Mouse (Mus musculus): ENCODE data around the gene Wfdc11. TPM values are rescaled to one million over a fixed set of nuclear protein-coding genes. Genes with fewer than 3 reads are reported as not detected.
"Not testable (repeated sequence)": the region's sequence is repeated elsewhere in the genome, so short reads cannot be mapped to it uniquely, and the experiment has no call there.

Gene Wfdc11
- polyA plus RNA-seq, 1 experiment from 2014 or later, result not detected

- 40% methylated on average over 8 of the region's 8 CpGs for WGBS
- H3K4me1 ChIP-seq (ENCODE audit: control insufficient read depth, insufficient read depth, low read length); H3K9me3 ChIP-seq (replicated peaks; ENCODE audit: control insufficient read depth, low read length); H3K36me3 ChIP-seq (ENCODE audit: control insufficient read depth, insufficient read depth); H3K27ac ChIP-seq (ENCODE audit: low read length); H3K27me3 ChIP-seq (ENCODE audit: control insufficient read depth, insufficient read depth, low read length); H3K9ac ChIP-seq (ENCODE audit: low read length); ATAC-seq (replicated peaks; ENCODE audit: extremely low read depth, insufficient read depth, low FRiP score); H3K4me3 ChIP-seq (ENCODE audit: low read length); H3K4me2 ChIP-seq (ENCODE audit: low read depth, low read length): not testable (repeated sequence)
These were observed 60.4 kb downstream of the Wfdc11 start, which contains the start of the genes Wfdc6b and Wfdc8 for GRCm38 (mm10) chr2:164613471-164613870. Gene Wfdc6b (plus strand): TSS chr2:164613522. Gene Wfdc8 (minus strand): TSS chr2:164613626.

Other genes with a start within 250 kb of the Wfdc11 start
- gene Sdc4, start 230.2 kb downstream of the Wfdc11 start, polyA plus RNA-seq (2015; fragmentation: Nextera tagmentation; extraction: Ambion mirVana), result 48.0 and 61.1 TPM in 2 replicates
- 33.4 and 41.7 TPM in 2 replicates for gene Sys1, start 217.1 kb downstream of the Wfdc11 start, polyA plus RNA-seq (2015; fragmentation: Nextera tagmentation; extraction: Ambion mirVana)
- 11.6 and 12.1 TPM in 2 replicates for gene Gm20458, start 213.1 kb downstream of the Wfdc11 start, polyA plus RNA-seq (2015; fragmentation: Nextera tagmentation; extraction: Ambion mirVana)
- not detected in 2 replicates for gene Trp53tg5, start 200.4 kb downstream of the Wfdc11 start, polyA plus RNA-seq (2015; fragmentation: Nextera tagmentation; extraction: Ambion mirVana)
- gene Dbndd2, start 188.0 kb downstream of the Wfdc11 start, polyA plus RNA-seq (2015; fragmentation: Nextera tagmentation; extraction: Ambion mirVana), result 10.6 and 16.4 TPM in 2 replicates
- 45.3 and 46.2 TPM in 2 replicates for gene Pigt, start 176.6 kb downstream of the Wfdc11 start, polyA plus RNA-seq (2015; fragmentation: Nextera tagmentation; extraction: Ambion mirVana)
- gene Wfdc2, start 111.7 kb downstream of the Wfdc11 start, polyA plus RNA-seq (2015; fragmentation: Nextera tagmentation; extraction: Ambion mirVana), result 21.3 and 50.0 TPM in 2 replicates
- not detected in 2 replicates for gene Spint3, start 100.6 kb downstream of the Wfdc11 start, polyA plus RNA-seq (2015; fragmentation: Nextera tagmentation; extraction: Ambion mirVana)
- gene Wfdc6a, start 88.6 kb downstream of the Wfdc11 start, polyA plus RNA-seq (2015; fragmentation: Nextera tagmentation; extraction: Ambion mirVana), result 0.19 and 0.30 TPM in 2 replicates
- not detected in 2 replicates for gene Eppin, start 80.5 kb downstream of the Wfdc11 start, polyA plus RNA-seq (2015; fragmentation: Nextera tagmentation; extraction: Ambion mirVana)
- gene Wfdc6b, start 60.6 kb downstream of the Wfdc11 start, polyA plus RNA-seq (2015; fragmentation: Nextera tagmentation; extraction: Ambion mirVana), result not detected in 2 replicates
- not detected in 2 replicates for gene Wfdc8, start 60.5 kb downstream of the Wfdc11 start, polyA plus RNA-seq (2015; fragmentation: Nextera tagmentation; extraction: Ambion mirVana)
- gene Wfdc16, start 35.3 kb downstream of the Wfdc11 start, polyA plus RNA-seq (2015; fragmentation: Nextera tagmentation; extraction: Ambion mirVana), result not detected in 2 replicates
- gene Wfdc10, start 18.0 kb downstream of the Wfdc11 start, polyA plus RNA-seq (2015; fragmentation: Nextera tagmentation; extraction: Ambion mirVana), result 0.35 TPM in 1 of 2 replicates, not detected in the other
- gene Wfdc9, start 17.5 kb downstream of the Wfdc11 start, polyA plus RNA-seq (2015; fragmentation: Nextera tagmentation; extraction: Ambion mirVana), result not detected in 2 replicates
- gene Wfdc13, start 11.0 kb upstream of the Wfdc11 start, polyA plus RNA-seq (2015; fragmentation: Nextera tagmentation; extraction: Ambion mirVana), result 0.35 TPM in 1 of 2 replicates, not detected in the other
- not detected in 2 replicates for gene Spint4, start 24.4 kb upstream of the Wfdc11 start, polyA plus RNA-seq (2015; fragmentation: Nextera tagmentation; extraction: Ambion mirVana)
- gene Spint5, start 41.2 kb upstream of the Wfdc11 start, polyA plus RNA-seq (2015; fragmentation: Nextera tagmentation; extraction: Ambion mirVana), result not detected in 2 replicates
- gene Wfdc3, start 71.8 kb upstream of the Wfdc11 start, polyA plus RNA-seq (2015; fragmentation: Nextera tagmentation; extraction: Ambion mirVana), result 0.51 and 0.80 TPM in 2 replicates
- gene Dnttip1, start 71.9 kb upstream of the Wfdc11 start, polyA plus RNA-seq (2015; fragmentation: Nextera tagmentation; extraction: Ambion mirVana), result 56.0 and 58.7 TPM in 2 replicates
- gene Ube2c, start 95.8 kb upstream of the Wfdc11 start, polyA plus RNA-seq (2015; fragmentation: Nextera tagmentation; extraction: Ambion mirVana), result 388 and 390 TPM in 2 replicates
- gene Tnnc2, start 105.9 kb upstream of the Wfdc11 start, polyA plus RNA-seq (2015; fragmentation: Nextera tagmentation; extraction: Ambion mirVana), result 6.7 and 28.8 TPM in 2 replicates
- 40.6 and 45.6 TPM in 2 replicates for gene Snx21, start 111.7 kb upstream of the Wfdc11 start, polyA plus RNA-seq (2015; fragmentation: Nextera tagmentation; extraction: Ambion mirVana)
- 15.7 and 16.7 TPM in 2 replicates for gene Acot8, start 130.8 kb upstream of the Wfdc11 start, polyA plus RNA-seq (2015; fragmentation: Nextera tagmentation; extraction: Ambion mirVana)
- gene Zswim3, start 131.0 kb upstream of the Wfdc11 start, polyA plus RNA-seq (2015; fragmentation: Nextera tagmentation; extraction: Ambion mirVana), result 5.9 and 6.4 TPM in 2 replicates
- gene Zswim1, start 148.6 kb upstream of the Wfdc11 start, polyA plus RNA-seq (2015; fragmentation: Nextera tagmentation; extraction: Ambion mirVana), result 10.6 and 12.1 TPM in 2 replicates
- 0.42 TPM in 1 of 2 replicates, not detected in the other for gene Spata25, start 154.4 kb upstream of the Wfdc11 start, polyA plus RNA-seq (2015; fragmentation: Nextera tagmentation; extraction: Ambion mirVana)
- 173 and 184 TPM in 2 replicates for gene Ctsa, start 158.8 kb upstream of the Wfdc11 start, polyA plus RNA-seq (2015; fragmentation: Nextera tagmentation; extraction: Ambion mirVana)
- gene Neurl2, start 159.4 kb upstream of the Wfdc11 start, polyA plus RNA-seq (2015; fragmentation: Nextera tagmentation; extraction: Ambion mirVana), result 50.6 and 52.8 TPM in 2 replicates
- 52.0 and 67.2 TPM in 2 replicates for gene Pltp, start 183.6 kb upstream of the Wfdc11 start, polyA plus RNA-seq (2015; fragmentation: Nextera tagmentation; extraction: Ambion mirVana)
- 53.4 and 54.5 TPM in 2 replicates for gene Pcif1, start 205.2 kb upstream of the Wfdc11 start, polyA plus RNA-seq (2015; fragmentation: Nextera tagmentation; extraction: Ambion mirVana)
- 9.2 and 9.5 TPM in 2 replicates for gene Zfp335, start 237.7 kb upstream of the Wfdc11 start, polyA plus RNA-seq (2015; fragmentation: Nextera tagmentation; extraction: Ambion mirVana)